Mouse (Mus musculus): Measurements from ENCODE around the gene Polg2. TPM values are rescaled to one million over a fixed set of nuclear protein-coding genes. Genes with fewer than 3 reads are reported as not detected.
"Not testable (repeated sequence)": the region's sequence is repeated elsewhere in the genome, so short reads cannot be mapped to it uniquely, and the experiment has no call there.

Polg2 gene
- total RNA-seq, 2 experiments from 2014 or later: 6.5 to 8.5 TPM

- not testable (repeated sequence) for DNase-seq
Observed at GRCm38 (mm10) chr11:106724916-106725235, 54.5 kb downstream of the Polg2 start.

GRCm38 (mm10) chr11:106724176-106724915 lies 55.0 kb downstream of the Polg2 start:
- DNase-seq: no peak

GRCm38 (mm10) chr11:106723611-106724125 lies 55.7 kb downstream of the Polg2 start:
- DNase-seq: no peak

GRCm38 (mm10) chr11:106722831-106723361 lies 56.4 kb downstream of the Polg2 start:
- DNase-seq: no peak

- no peak for DNase-seq
Observed at GRCm38 (mm10) chr11:106720379-106720778, 59.0 kb downstream of the Polg2 start.

Small RNA genes lying within 50 kb of the gene (microRNA-seq; reads per million reads assigned to microRNA genes)
- not detected for gene Gm25994
- 12.9 reads per million, percentile 22 among the genes with 10 or more reads in this experiment for gene Mir3064

Other genes starting within 250 kb of the Polg2 start
- 10 to 100 TPM; 38.4 to 40.0 TPM for gene Tex2, start 166.1 kb downstream of the Polg2 start, total RNA-seq (2021)
- 100 to 1,000 TPM; 131 to 146 TPM for gene Pecam1, start 28.9 kb downstream of the Polg2 start, total RNA-seq (2021)
- 1 to 10 TPM; 1.1 to 1.6 TPM for gene Milr1, start 28.3 kb downstream of the Polg2 start, total RNA-seq (2021)
- 100 to 1,000 TPM; 611 to 691 TPM for gene Ddx5, start 9.6 kb upstream of the Polg2 start, total RNA-seq (2021)
- 10 to 100 TPM in 1 of 2 experiments, 1 to 10 TPM in 1; 6.2 to 13.0 TPM for gene Cep95, start 9.7 kb upstream of the Polg2 start, total RNA-seq (2021)
- gene Smurf2, start 141.2 kb upstream of the Polg2 start, total RNA-seq (2021): 10 to 100 TPM; 37.5 to 37.9 TPM
- gene Kpna2, start 220.0 kb upstream of the Polg2 start, total RNA-seq (2021): 10 to 100 TPM; 45.3 to 46.7 TPM
- gene 1810010H24Rik, start 246.1 kb upstream of the Polg2 start, total RNA-seq (2021): 1 to 10 TPM; 1.8 to 2.9 TPM

All from adrenal gland, postnatal 10 days (tissue).